Mouse (Mus musculus): Measurements from ENCODE around the gene Dnajb6.

Gene Dnajb6

DNA sequence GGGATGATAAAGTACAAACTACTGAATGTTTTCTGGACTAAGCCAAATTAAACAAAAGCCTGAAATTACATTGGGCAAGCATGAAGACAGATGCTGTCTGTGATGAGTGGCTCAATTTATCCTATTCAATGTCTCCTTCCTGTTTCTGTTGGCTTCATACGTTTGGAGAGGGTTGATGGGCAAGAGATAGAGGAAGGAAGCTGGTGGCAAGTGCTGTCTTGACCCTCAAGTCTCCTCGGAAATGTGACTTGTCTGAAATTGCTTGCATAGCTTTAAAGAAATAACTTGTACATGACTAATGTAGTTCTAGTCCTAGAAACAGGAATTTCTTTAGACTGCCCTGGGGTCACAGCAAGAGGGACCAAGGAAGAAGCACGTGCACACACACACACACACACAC is 109.5 kb downstream of the Dnajb6 start:
- no peak for DNase-seq (ENCODE audit: extremely low read depth, insufficient read length, low spot score)

DNA sequence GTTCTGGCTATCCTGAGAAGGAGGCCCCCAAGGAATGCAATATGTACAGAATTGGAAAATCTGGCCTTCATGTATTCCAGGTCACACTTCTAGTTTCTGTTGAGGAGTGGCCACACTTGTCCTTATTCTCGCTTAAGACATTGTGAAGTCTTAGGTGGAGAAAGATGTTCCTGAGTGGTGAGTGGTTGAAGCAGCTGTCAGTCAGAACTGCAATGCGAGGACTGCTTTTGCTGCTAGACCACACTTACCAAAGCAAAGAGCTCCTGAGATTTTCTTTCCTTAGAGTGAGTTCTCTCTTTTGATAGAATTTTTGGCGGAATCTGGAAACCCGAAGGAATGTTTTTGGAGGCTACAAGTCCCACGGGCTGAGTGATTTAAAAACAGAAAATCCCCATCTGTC is 112.0 kb downstream of the Dnajb6 start:
- no peak for DNase-seq (ENCODE audit: extremely low read depth, insufficient read length, low spot score)

GRCm38 (mm10) chr5:29848091-29848490 is 112.6 kb downstream of the Dnajb6 start:
- DNase-seq (ENCODE audit: extremely low read depth, insufficient read length, low spot score): no peak

DNA sequence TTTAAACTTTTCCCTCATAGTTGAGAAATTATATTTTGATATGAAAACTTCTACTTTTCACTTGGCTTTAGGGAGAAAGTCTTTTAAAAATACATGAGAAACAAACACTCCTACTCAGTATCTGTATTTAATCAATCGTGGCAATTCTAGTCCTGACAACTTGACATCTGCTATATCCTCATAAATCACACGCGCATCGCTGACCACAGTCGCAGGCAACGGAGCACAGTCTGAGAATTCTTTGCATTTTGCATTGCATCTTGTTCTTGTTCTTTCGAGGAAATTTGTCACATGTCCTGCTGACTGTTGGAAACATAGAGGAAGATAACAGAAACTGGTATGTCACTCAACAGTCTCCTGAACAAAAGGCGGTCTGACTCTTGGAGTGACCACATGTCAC is 116.9 kb downstream of the Dnajb6 start:
- DNase-seq (ENCODE audit: extremely low read depth, insufficient read length, low spot score): no peak

- DNase-seq (ENCODE audit: extremely low read depth, insufficient read length, low spot score): no peak
Observed at GRCm38 (mm10) chr5:29853035-29853434, 117.5 kb downstream of the Dnajb6 start.

DNA sequence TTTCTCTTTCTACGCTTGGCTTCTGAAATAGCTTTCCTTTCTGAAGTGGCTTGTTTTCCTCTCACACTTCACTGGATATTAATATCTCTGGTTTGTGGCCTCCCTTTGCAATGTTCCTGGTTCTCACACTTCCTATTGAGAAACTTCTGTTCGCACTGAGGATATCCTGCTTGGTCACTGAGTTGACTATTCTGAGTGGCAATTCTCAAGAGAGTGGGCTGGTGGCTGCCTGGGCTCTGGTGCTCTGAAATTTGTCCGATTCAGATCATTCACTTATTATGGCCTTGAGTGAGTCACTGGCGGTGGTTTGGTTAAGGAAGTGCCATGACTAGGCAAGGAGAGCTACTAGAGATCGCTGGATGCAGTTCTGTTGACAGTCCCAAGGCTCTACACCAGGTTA is 118.9 kb downstream of the Dnajb6 start:
- peak; percentile 30 for DNase-seq (ENCODE audit: extremely low read depth, insufficient read length, low spot score)

DNA sequence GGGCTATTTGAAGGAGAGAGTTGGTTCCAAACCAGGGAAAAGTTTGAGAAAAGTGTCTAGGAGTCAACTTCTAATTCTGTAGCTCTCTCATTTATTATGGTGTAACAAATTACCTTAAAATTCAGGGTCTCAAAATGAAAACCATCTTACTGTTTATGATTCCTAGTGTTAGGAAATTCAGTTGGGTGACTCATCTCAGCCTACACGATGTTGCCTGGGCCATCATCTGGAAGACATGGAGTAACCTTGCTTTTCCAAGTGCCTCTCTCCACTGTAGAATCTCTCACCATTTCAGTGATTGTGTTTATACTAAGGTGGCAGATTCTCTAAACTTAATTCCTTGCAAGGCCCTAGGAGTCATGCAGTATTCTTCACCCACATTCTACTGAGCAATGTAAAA is 119.5 kb downstream of the Dnajb6 start:
- no peak for DNase-seq (ENCODE audit: extremely low read depth, insufficient read length, low spot score)

DNA sequence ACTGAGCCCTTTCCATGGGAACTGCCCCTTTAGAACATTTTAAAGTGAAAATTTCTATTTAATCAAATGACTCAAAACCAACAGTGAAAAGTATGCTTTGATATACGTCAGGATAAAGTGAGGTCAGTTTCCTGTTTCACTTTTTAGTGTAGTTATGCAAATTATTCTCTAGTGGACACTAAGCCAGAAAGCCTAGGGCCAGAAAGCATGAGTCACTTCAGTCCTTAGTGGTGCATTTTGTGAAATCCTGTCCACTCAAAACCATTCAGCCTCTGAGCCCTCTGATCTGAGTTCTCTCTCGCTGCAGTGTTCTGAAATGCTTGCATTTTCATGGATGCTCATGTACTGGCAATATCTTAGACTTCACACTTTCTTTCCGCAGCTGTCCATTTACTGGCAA is 126.0 kb downstream of the Dnajb6 start:
- DNase-seq (ENCODE audit: extremely low read depth, insufficient read length, low spot score): peak; percentile 35

- DNase-seq (ENCODE audit: extremely low read depth, insufficient read length, low spot score): no peak
Observed at GRCm38 (mm10) chr5:29862388-29862787, 126.9 kb downstream of the Dnajb6 start.

DNA sequence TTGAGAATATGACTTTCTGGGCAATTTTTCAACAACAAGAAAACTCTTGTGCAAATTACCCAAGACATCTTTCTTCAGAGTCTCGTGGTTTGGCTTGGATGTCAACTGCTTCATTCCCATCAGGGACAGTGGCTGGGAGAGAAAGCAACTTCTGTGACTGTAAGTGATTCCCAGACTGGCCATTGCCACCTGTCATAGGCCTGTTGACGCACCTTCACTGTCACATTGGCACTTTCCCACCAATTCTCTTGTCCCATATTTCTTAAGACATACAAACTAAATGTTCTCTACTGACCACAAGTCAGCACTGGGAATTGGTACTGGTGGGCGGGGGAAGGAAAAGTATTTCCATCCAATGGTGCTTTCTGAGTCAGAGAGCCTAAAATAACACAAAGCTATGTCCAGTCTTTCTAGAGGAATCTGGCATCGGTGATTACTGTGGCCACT is 128.8 kb downstream of the Dnajb6 start:
- DNase-seq (ENCODE audit: extremely low read depth, insufficient read length, low spot score): peak; percentile 71

DNA sequence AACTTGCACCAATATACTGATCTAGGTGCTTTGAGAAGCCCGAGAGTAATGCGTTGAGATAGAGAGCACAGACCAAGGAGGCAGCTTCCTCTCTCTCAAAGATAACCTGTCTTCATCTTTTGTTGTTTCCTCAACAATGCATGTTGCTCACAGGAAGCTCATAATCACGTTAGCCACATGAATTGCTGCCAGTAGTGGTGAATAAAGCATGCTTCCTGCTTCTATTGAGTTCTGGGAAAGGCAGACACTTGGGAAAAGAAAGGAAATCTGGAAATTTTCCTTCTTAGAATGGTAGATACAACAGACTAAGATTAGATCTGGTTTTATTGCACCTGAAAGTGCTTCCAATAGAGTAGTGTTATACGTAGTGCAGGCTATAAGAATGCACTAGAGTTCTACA is 129.5 kb downstream of the Dnajb6 start:
- DNase-seq (ENCODE audit: extremely low read depth, insufficient read length, low spot score): no peak

Measured in 3134 (cell line).